Mouse (Mus musculus) right cerebral cortex, postnatal 4 days (tissue): ENCODE results near the gene Micall1.
A peak's percentile ranks its signal among the peaks of the same experiment; 100 is the strongest.

Experiments used
- DNase-seq: peaks from one replicate; pipeline ENCODE4 v3.0.0-alpha.2; 2022

Micall1 gene

DNA sequence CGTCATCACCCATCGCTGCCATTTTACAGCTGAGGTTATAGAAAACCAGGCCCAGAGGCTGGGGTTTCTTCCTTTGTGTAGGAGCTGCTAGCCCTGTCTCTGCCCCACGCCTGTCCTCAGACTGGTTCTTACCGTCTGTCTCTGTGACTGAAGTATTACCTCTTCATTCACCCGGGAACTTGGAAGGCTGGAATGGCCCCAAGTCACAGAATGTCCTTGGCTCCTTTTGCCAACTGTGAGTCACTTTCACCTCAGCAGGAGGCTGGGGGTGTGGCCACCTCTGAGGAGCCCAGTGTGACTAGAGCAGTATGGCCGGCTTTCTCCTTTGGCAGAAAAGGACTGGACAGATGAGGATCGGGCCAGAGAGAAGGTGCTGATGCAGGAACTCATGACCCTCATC lies 22.7 kb downstream of the Micall1 start:
- no peak for DNase-seq

GRCm38 (mm10) chr15:79133191-79133661 lies 24.5 kb downstream of the Micall1 start:
- no peak for DNase-seq

DNA sequence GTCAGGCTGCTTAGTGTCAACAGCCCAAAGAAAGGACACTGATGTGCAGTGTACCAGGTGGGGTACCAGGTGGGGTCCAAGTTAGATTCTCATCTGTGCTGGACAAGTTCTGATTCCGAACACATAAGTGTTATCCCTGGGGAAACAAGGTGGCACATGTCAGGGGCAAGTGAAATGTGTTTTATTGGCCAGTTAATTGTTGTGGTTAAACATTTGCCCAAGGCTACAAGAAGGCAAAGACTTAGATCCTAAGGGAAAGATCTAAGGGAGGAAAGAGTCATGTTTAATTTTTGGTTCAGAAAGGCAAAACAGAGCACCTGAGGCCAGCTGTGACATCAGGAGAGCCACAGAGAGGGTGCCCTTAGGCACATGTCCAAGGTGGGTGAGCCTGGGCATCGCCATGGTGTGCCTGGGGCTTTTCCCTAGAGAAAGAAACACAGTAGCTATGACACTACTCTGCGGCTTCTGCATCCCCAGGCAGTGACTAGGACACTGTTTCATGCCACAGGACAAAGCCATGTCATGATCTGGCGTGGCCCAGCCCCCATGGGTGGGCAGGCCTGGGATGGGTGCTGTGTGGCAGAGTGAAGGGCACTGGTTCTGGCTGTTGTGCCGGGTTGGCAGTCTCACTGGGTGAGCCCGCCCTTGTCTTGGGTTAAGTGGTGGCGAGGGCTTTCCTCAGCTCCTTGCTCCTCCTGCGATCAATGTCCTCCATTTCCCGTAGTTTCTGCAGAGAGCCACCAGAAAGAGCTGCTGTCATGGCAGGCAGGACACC lies 26.0 kb downstream of the Micall1 start:
- no peak for DNase-seq

DNA sequence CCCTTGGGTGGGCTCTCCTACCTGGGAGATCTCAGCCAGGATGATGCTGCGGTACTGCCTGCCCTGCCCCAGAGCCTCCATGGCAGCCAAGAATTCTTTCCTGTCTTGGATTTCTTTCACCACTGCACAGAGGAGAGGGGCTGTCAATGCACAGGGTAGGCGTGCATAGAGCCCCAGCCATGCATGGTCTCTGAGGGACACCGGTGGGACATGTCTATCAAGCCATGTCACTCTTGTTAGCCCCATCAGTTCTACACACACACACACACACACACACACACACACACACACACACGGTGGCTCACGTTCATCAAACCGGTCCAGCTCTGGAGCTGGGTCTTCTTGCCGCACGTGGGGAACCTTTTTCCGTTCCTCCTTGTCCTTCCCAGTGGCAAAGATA lies 26.6 kb downstream of the Micall1 start:
- no peak for DNase-seq

GRCm38 (mm10) chr15:79135783-79136575 lies 27.3 kb downstream of the Micall1 start:
- no peak for DNase-seq

GRCm38 (mm10) chr15:79139640-79140039 lies 30.9 kb downstream of the Micall1 start:
- DNase-seq, result no peak

- DNase-seq, result peak; percentile 95
Observed at GRCm38 (mm10) chr15:79140866-79141565, 32.3 kb downstream of the Micall1 start, which contains the start of the genes Polr2f and 1700088E04Rik. TSS of gene Polr2f (plus strand) at chr15:79141009. TSS of gene 1700088E04Rik (minus strand) at chr15:79141253.

DNA sequence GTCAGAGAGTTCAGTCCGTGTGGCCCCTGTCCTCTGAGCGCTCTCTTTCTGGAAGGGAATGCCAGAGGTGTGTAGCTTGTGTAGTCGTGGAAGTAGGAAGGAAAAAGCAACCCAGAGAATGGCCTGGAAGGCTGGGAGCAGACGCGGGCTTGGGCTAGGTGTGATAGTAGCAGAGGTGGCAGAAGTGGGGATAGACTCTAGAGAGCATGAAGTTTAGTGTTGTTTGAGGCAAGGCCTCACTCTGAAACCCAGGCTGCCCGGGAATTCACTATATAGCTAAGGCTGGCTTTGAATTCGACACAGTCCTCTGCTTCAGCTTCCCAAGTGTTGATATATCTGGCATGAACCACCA lies 32.8 kb downstream of the Micall1 start:
- DNase-seq, result no peak

GRCm38 (mm10) chr15:79143316-79143715 lies 34.6 kb downstream of the Micall1 start:
- no peak for DNase-seq

DNA sequence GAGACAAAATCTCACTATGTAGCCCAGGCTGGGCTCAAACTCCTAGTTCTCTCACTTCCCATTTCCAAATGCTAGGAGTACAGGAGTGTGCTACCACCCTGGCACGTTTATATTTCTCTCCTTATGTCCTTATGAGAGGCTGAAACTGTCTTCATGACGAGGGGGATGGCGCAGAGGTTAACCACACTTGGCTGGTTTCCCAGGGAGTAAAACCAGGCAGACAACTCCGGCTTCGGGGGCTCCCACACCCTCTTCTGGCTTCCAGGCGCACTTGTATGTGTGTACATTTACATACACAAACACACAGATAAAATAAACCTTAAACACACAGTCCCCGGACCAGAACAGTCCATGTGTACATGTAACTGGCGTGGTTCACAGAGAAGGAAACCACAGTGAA lies 35.3 kb downstream of the Micall1 start:
- no peak for DNase-seq

DNA sequence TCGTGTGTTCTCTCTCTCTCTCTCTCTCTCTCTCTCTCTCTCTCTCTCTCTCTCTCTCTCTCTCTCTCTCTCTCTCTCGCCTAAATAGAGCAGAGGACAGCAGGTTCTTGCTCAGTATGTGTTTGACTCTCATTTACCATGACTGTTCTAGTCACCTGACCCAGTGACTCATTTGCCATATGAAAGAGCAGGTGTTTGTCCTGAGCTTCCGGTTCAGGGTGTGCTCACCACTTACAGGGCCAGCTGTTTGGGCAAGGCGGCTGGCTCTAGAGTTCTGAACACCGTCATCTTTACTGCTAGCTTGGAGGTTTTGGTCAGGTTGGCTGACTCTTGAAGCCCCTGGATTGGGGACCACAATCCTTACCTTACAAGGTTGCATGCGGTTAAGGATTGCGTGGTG lies 36.8 kb downstream of the Micall1 start:
- DNase-seq, result no peak

- DNase-seq, result peak; percentile 93
Observed at GRCm38 (mm10) chr15:79148533-79148932, 39.8 kb downstream of the Micall1 start.

- no peak for DNase-seq
Observed at GRCm38 (mm10) chr15:79151881-79152280, 43.2 kb downstream of the Micall1 start.

- DNase-seq, result no peak
Observed at GRCm38 (mm10) chr15:79152709-79153108, 44.0 kb downstream of the Micall1 start.

GRCm38 (mm10) chr15:79155572-79155971 lies 46.9 kb downstream of the Micall1 start:
- DNase-seq, result no peak

DNA sequence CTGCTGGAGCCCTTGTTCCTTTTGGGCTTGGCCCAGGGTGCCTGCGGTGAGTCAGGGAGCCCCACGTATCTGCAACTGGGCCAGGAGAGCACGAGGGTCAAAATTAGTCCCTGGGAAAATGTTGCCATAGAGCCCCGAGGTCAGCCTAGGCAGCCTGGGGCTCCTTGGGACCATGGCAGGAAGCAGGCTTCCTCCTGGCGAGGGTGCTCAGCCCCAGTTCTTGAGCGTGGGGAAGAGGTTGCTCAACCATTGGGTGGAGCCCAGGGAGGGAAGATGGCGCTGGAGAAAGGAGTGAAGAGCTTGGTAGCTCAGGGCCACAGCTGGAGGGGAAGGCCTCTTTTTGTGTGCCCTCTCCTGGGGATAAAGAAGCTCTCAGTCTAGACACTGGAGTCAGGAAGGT lies 53.6 kb downstream of the Micall1 start:
- DNase-seq, result no peak

DNA sequence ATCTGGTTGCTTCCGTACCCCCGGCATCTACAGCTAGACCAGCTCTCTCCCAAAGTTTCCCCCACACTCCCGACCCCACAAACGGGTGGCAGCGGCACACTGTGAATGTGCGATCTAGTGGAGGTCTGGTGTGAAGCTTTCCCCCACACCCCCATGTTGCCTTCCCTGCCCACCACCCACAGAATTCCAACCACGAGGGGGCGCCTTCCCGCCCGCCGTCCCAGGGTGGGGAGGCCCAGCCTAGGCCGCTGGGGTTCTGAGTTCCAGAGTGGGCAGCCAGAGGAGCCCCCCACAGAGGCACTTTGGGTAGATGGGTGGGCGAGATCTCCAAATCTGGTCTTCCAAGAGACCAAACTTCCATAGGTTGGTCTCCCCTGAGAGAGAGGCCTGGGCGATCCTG lies 54.1 kb downstream of the Micall1 start:
- no peak for DNase-seq

- DNase-seq, result no peak
Observed at GRCm38 (mm10) chr15:79164251-79164650, 55.6 kb downstream of the Micall1 start.

DNA sequence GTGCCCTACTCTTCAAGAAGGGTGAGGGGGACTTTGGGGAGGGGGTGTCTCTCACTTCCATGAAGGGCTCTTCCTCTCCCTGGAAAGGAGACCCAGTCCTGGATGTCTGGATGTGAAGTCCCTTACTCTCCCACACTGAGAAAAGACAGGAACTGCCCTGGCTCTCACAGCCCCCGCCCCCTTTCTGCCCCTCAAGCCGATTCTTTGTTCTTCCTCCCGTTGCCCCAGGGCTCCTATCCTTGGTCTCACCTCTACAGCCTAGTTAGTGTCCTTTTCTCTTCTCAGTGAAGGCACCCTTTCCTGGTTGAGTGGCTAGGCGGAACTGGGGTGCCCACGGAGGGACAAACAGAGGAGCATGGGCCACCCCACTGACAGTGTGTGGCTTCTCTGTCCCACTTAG lies 56.4 kb downstream of the Micall1 start, which contains the start of gene Sox10:
Gene Sox10, minus strand, starts transcription at position 101 of the 400 bp plus-strand sequence.
- DNase-seq, result no peak

DNA sequence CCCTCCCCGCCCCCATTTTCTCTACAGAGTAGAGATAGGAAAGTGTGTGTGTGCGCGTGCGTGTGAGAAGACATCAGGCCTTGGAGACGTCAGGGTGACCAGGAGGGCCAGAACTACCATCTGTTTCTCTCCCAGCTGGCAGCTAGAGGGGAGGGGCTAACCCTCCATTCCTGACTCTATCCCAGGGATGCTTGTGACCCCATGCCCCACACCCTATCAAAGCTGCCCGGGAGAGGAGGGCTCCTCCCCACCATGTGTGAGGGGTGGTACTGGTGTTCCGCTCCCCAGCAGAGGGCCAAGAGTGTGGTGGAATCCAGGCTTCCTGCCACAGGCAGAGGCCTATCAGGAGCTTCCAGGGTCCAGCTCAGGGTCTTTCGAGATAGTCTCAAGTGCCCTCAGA lies 58.0 kb downstream of the Micall1 start:
- DNase-seq, result no peak

GRCm38 (mm10) chr15:79176905-79177304 lies 68.2 kb downstream of the Micall1 start:
- DNase-seq, result no peak

DNA sequence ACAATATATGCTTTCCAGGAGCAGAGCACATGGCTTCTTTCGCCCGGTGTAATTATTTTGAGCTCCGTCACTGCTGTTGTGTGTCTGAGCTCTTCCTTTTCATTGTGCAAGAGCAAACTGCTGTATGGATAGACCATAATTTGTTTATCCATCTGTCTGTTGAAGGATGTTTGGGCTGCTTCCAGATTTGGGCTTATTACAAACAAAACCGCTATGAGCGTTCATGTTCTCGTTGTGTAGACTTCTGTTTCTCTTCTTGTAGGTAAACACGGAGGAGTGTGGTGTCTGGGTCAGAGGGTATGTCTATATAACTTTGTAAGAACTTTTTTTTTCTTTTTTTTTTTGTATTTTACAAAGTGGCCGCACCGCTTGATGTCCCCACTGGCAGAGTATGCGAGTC lies 76.5 kb downstream of the Micall1 start:
- DNase-seq, result no peak
